Mouse (Mus musculus) gastrocnemius, postnatal 14 days (tissue): Measurements from ENCODE around the gene Vsig2. TPM values are rescaled to one million over a fixed set of nuclear protein-coding genes. Genes with fewer than 3 reads are reported as not detected.

Source experiments
- DNase-seq: peaks from one replicate; pipeline ENCODE4 v3.0.0; 2021; ENCODE audit warnings: mixed read lengths
- intact Hi-C: fragments of 180-260 bp; cut with DNase I; formaldehyde crosslinking; loops from one replicate; pipeline ENCODE4 v1.15.1; 2025; ENCODE audit warnings: low total_unique reads
- long read RNA-seq, 2 experiments: library from polyadenylated mRNA; stranded (forward); transcript quantifications; one replicate each; pipeline ENCODE4 v2.0.0; 2021
- total RNA-seq, 2 experiments: library from RNA; stranded (reverse); gene quantifications; 2 replicates each; pipeline ENCODE4 v1.2.3; 2021

The Vsig2 gene
- 1 to 10 TPM in 1 of 2 experiments, under 1 TPM in 1; 0.96 to 4.6 TPM for total RNA-seq
- long read RNA-seq, experiment 1, result 0 reads
- long read RNA-seq, experiment 2, result 0 reads

- intact Hi-C loops, result loop anchor here (5.0 kb wide), 1 partner anchor 77 kb away; no protein-coding TSS in a partner anchor
- DNase-seq, result no peak
These were observed at the start of gene Vsig2 for GRCm38 (mm10) chr9:37539170-37540025. TSS of gene Vsig2 (plus strand) at chr9:37539255.

GRCm38 (mm10) chr9:37489446-37490120, 49.5 kb upstream of the Vsig2 start:
- intact Hi-C loops, result no loop called here
- peak; percentile 36 for DNase-seq

GRCm38 (mm10) chr9:37495761-37496160, 43.3 kb upstream of the Vsig2 start:
- intact Hi-C loops, result no loop called here
- DNase-seq, result no peak

GRCm38 (mm10) chr9:37496325-37496724, 42.7 kb upstream of the Vsig2 start:
- intact Hi-C loops, result no loop called here
- no peak for DNase-seq

- intact Hi-C loops, result no loop called here
- no peak for DNase-seq
These were observed 38.9 kb upstream of the Vsig2 start for GRCm38 (mm10) chr9:37500201-37500600.

- intact Hi-C loops, result no loop called here
These were observed 37.9 kb upstream of the Vsig2 start for GRCm38 (mm10) chr9:37501170-37501569.

GRCm38 (mm10) chr9:37504348-37504747, 34.7 kb upstream of the Vsig2 start:
- intact Hi-C loops, result no loop called here

More at GRCm38 (mm10) chr9:37501170-37501569, 37.9 kb upstream of the Vsig2 start:
- DNase-seq, result no peak

GRCm38 (mm10) chr9:37506023-37506422, 33.0 kb upstream of the Vsig2 start:
- intact Hi-C loops, result no loop called here

More at GRCm38 (mm10) chr9:37504348-37504747, 34.7 kb upstream of the Vsig2 start:
- no peak for DNase-seq

GRCm38 (mm10) chr9:37512097-37512496, 27.0 kb upstream of the Vsig2 start:
- no peak for DNase-seq
- intact Hi-C loops, result no loop called here

More at GRCm38 (mm10) chr9:37506023-37506422, 33.0 kb upstream of the Vsig2 start:
- no peak for DNase-seq

- no peak for DNase-seq
- intact Hi-C loops, result no loop called here
These were observed 24.6 kb upstream of the Vsig2 start for GRCm38 (mm10) chr9:37514456-37514855.

- no peak for DNase-seq
- intact Hi-C loops, result no loop called here
These were observed 21.6 kb upstream of the Vsig2 start for GRCm38 (mm10) chr9:37517467-37517866.

GRCm38 (mm10) chr9:37518991-37519390, 20.1 kb upstream of the Vsig2 start:
- intact Hi-C loops, result no loop called here
- DNase-seq, result no peak

- no peak for DNase-seq
- intact Hi-C loops, result no loop called here
These were observed 19.1 kb upstream of the Vsig2 start for GRCm38 (mm10) chr9:37519995-37520394.

- no peak for DNase-seq
- intact Hi-C loops, result no loop called here
These were observed 13.6 kb upstream of the Vsig2 start for GRCm38 (mm10) chr9:37525461-37525860.

- intact Hi-C loops, result no loop called here
- peak; percentile 17 for DNase-seq
These were observed 12.3 kb upstream of the Vsig2 start for GRCm38 (mm10) chr9:37526443-37527395.

GRCm38 (mm10) chr9:37527396-37528224, 11.4 kb upstream of the Vsig2 start, which contains the start of gene Esam:
TSS of gene Esam (plus strand) at chr9:37528078.
- peak; percentile 76 for DNase-seq
- intact Hi-C loops, result no loop called here

GRCm38 (mm10) chr9:37528225-37528970, 10.7 kb upstream of the Vsig2 start:
- no peak for DNase-seq
- intact Hi-C loops, result no loop called here
